Mouse (Mus musculus) limb, embryonic 14.5 days (tissue): Measurements from ENCODE around the gene Slc47a2. TPM values are rescaled to one million over a fixed set of nuclear protein-coding genes. Genes with fewer than 3 reads are reported as not detected.

Source experiments
- ATAC-seq: fragments of 200-750 bp; cut with Nextera tagmentation; 2 replicates; pipeline ENCODE4 v1.8.0; 2017; ENCODE audit warnings: low read depth, moderate number of reproducible peaks, moderate TSS enrichment; ENCODE audit not compliant: low FRiP score
- DNase-seq: peaks from one replicate; pipeline ENCODE4 v3.0.0-alpha.2; 2015; ENCODE audit warnings: low spot score
- H3K27ac ChIP-seq: fragments of 300-500 bp; sonication (generic); replicated peaks from 2 replicates; pipeline ENCODE4 v1.5.1; 2014; ENCODE audit warnings: low read depth, mild to moderate bottlenecking, low read length, moderate library complexity, mixed read lengths
- H3K27me3 ChIP-seq: fragments of 300-500 bp; sonication (generic); 2 replicates; pipeline ENCODE4 v1.6.1; 2014; ENCODE audit warnings: low read length, mixed read lengths; ENCODE audit not compliant: control insufficient read depth, insufficient read depth
- H3K36me3 ChIP-seq: fragments of 300-500 bp; sonication (generic); 2 replicates; pipeline ENCODE4 v1.6.1; 2014; ENCODE audit warnings: mild to moderate bottlenecking, low read length, moderate library complexity, mixed read lengths; ENCODE audit not compliant: control insufficient read depth, insufficient read depth
- H3K4me1 ChIP-seq: fragments of 300-500 bp; sonication (generic); 2 replicates; pipeline ENCODE4 v1.6.1; 2014; ENCODE audit warnings: antibody characterized with exemption, low read length, mixed read lengths; ENCODE audit not compliant: control insufficient read depth, insufficient read depth
- H3K4me2 ChIP-seq: fragments of 300-500 bp; sonication (generic); replicated peaks from 2 replicates; pipeline ENCODE4 v1.6.1; 2014; ENCODE audit warnings: low read depth, mild to moderate bottlenecking, low read length, moderate library complexity; ENCODE audit not compliant: severe bottlenecking
- H3K4me3 ChIP-seq: fragments of 300-500 bp; sonication (generic); replicated peaks from 2 replicates; pipeline ENCODE4 v1.5.1; 2014; ENCODE audit warnings: low read length
- H3K9ac ChIP-seq: fragments of 300-500 bp; sonication (generic); 2 replicates; pipeline ENCODE4 v1.6.1; 2014; ENCODE audit warnings: mild to moderate bottlenecking, low read depth, low read length, moderate library complexity; ENCODE audit not compliant: severe bottlenecking
- H3K9me3 ChIP-seq: fragments of 300-500 bp; sonication (generic); 2 replicates; pipeline ENCODE4 v1.6.1; 2016; ENCODE audit warnings: low read length; ENCODE audit not compliant: control insufficient read depth
- POLR2A ChIP-seq: fragments of 200-500 bp; IDR thresholded peaks from 2 replicates; pipeline ENCODE4 v1.8.0; 2012; ENCODE audit warnings: inconsistent platforms, mild to moderate bottlenecking, moderate library complexity, borderline replicate concordance; ENCODE audit not compliant: insufficient read depth, insufficient read length; ENCODE audit errors: extremely low read depth
- WGBS: fragments of 180-500 bp; shearing (Covaris S2); extraction: QIAGEN DNeasy Blood & Tissue Kit; methylation state at CpG from one replicate; pipeline ENCODE4 v1.1.7; 2014; 5-methylcytosine and 5-hydroxymethylcytosine counted together
- polyA plus RNA-seq, 2 experiments: library from polyadenylated mRNA; depleted of rRNA in 1 of 2; stranded (reverse) in 1 of 2; unstranded in 1 of 2; fragments of >200 nt; fragmentation: Nextera tagmentation in 1 of 2; extraction: Ambion mirVana in 1 of 2; gene quantifications; 2 replicates each; pipeline versions ENCODE4 v1.2.1 to v1.2.3; 2012 to 2014

Slc47a2 gene
- polyA plus RNA-seq, 2 experiments, result 0.10 to 0.19 TPM

- DNase-seq, result peak; percentile 78
- H3K4me1 ChIP-seq, result peaks cover 8% of the 10 kb centered on the region
Measured at GRCm38 (mm10) chr11:61284323-61284722, 58.3 kb downstream of the Slc47a2 start.

DNA sequence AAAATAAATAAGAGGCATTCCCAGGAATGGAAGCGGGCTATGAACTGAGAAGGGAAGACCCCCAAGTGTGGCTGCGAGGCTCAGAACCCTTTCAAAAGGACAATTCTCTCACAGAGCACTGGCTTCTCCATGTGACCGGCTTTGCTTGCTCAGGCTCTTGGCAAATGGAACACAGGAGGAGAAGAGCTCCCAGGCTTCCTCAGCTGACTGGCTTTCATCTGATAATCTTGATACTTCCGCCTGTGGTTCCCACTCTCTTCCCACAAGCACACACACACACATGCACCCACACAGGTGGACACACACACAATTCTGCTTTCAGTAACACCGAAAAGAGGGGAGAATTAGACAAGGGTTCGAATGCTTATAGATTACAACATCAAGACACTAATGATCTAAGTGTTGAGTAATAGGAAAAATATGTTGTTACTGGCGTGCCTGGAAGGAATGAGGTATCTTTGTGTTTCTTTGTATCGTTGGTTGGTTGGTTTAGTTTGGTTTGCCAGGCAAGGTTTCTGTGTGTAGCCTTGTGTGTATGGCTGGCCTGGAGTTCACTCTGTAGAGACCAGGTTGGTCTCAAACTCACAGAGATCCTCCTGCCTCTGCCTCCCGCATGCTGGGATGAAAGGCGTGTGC, 59.1 kb downstream of the Slc47a2 start:
- Histone ChIP-seq H3K36me3 (no peaks in the 10 kb centered on the region), H3K27me3 (no peaks in the 10 kb centered on the region), H3K9me3 (no peaks in the 10 kb centered on the region), H3K4me3 (no peak overlapping the region), H3K9ac (no peak overlapping the region), H3K4me1 (peaks cover 8% of the 10 kb centered on the region), H3K4me2 (no peak overlapping the region), H3K27ac (0 out of 2 replicates have a peak overlapping the region, but pooled peaks have one; percentile 63)
- no peak for DNase-seq
- 78% methylated on average over 10 of the region's 10 CpGs for WGBS
- TF ChIP-seq POLR2A, result no peak
- no peak for ATAC-seq

More at GRCm38 (mm10) chr11:61284323-61284722, 58.3 kb downstream of the Slc47a2 start:
- no peaks in the 10 kb centered on the region for H3K36me3 ChIP-seq
- no peaks in the 10 kb centered on the region for H3K27me3 ChIP-seq
- 15% methylated on average over 6 of the region's 6 CpGs for WGBS
- ATAC-seq, result peak; percentile 44
- H3K9ac ChIP-seq, result no peak overlapping the region
- no peak for TF ChIP-seq POLR2A
- peak overlapping the region; percentile 63 for H3K27ac ChIP-seq
- H3K4me2 ChIP-seq, result no peak overlapping the region
- H3K4me3 ChIP-seq, result no peak overlapping the region
- no peaks in the 10 kb centered on the region for H3K9me3 ChIP-seq

GRCm38 (mm10) chr11:61278445-61279077, 64.1 kb downstream of the Slc47a2 start:
- WGBS, result 82% methylated on average over 8 of the region's 8 CpGs

DNA sequence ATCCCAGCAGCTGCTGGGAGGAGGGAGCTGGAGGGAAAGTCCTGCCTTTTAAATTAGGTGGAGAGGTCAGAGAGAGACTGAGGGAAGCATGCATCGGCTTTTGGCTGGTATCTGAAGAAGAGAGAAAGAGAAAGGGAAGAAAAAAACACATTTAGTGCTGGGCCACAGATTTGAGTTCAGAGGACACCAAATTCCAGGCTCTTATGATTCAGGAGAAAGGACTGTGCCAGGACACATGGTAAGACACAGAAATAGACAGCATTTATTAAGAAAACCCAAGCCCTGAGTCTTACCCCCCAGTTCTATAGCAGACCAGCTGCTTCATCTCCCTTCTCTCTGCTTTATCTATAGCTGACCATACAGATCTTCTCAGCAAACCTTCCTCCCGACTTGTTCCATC, 64.7 kb downstream of the Slc47a2 start:
- ATAC-seq (no peak), DNase-seq (no peak)
- Histone ChIP-seq H3K4me3 (no peak overlapping the region), H3K4me1 (no peaks in the 10 kb centered on the region; the same call in 1 of the 2 replicates), H3K36me3 (no peaks in the 10 kb centered on the region), H3K27me3 (no peaks in the 10 kb centered on the region), H3K27ac (0 out of 2 replicates have a peak overlapping the region, but pooled peaks have one; percentile 21), H3K9me3 (no peaks in the 10 kb centered on the region), H3K4me2 (no peak overlapping the region), H3K9ac (no peak overlapping the region)
- 57% methylated on average over 2 of the region's 2 CpGs for WGBS
- no peak for TF ChIP-seq POLR2A

More at GRCm38 (mm10) chr11:61278445-61279077, 64.1 kb downstream of the Slc47a2 start:
- Histone ChIP-seq H3K4me2 (no peak overlapping the region), H3K27me3 (no peaks in the 10 kb centered on the region), H3K4me3 (no peak overlapping the region), H3K9ac (no peak overlapping the region), H3K36me3 (no peaks in the 10 kb centered on the region), H3K27ac (no peak overlapping the region), H3K4me1 (no peaks in the 10 kb centered on the region; the same call in 1 of the 2 replicates), H3K9me3 (no peaks in the 10 kb centered on the region)
- DNase-seq (no peak), ATAC-seq (no peak)
- no peak for TF ChIP-seq POLR2A

GRCm38 (mm10) chr11:61276482-61276881, 66.2 kb downstream of the Slc47a2 start:
- DNase-seq, result no peak
- 73% methylated on average over 3 of the region's 3 CpGs for WGBS
- Histone ChIP-seq H3K4me3 (no peak overlapping the region), H3K4me2 (no peak overlapping the region), H3K9ac (no peak overlapping the region), H3K27me3 (no peaks in the 10 kb centered on the region), H3K4me1 (no peaks in the 10 kb centered on the region; the same call in 1 of the 2 replicates), H3K9me3 (no peaks in the 10 kb centered on the region), H3K27ac (no peak overlapping the region), H3K36me3 (no peaks in the 10 kb centered on the region)
- TF ChIP-seq POLR2A, result no peak
- no peak for ATAC-seq
